Mouse (Mus musculus) midbrain, embryonic 12.5 days (tissue): ENCODE data around the gene Map3k12. TPM values are rescaled to one million over a fixed set of nuclear protein-coding genes. Genes with fewer than 3 reads are reported as not detected.
A peak's percentile ranks its signal among the peaks of the same experiment; 100 is the strongest.

ENCODE experiments used
- ATAC-seq: fragments of 200-750 bp; cut with Nextera tagmentation; 2 replicates; pipeline ENCODE4 v1.8.0; 2017; ENCODE audit warnings: low read depth, moderate TSS enrichment, moderate library complexity; ENCODE audit not compliant: low FRiP score
- H3K27ac ChIP-seq: fragments of 300-500 bp; sonication (generic); replicated peaks from 2 replicates; pipeline ENCODE4 v1.5.1; 2016; ENCODE audit warnings: mild to moderate bottlenecking
- H3K27me3 ChIP-seq: fragments of 300-500 bp; sonication (generic); 2 replicates; pipeline ENCODE4 v1.6.1; 2016; ENCODE audit warnings: mild to moderate bottlenecking
- H3K36me3 ChIP-seq: fragments of 300-500 bp; sonication (generic); 2 replicates; pipeline ENCODE4 v1.6.1; 2016
- H3K4me1 ChIP-seq: fragments of 300-500 bp; sonication (generic); 2 replicates; pipeline ENCODE4 v1.6.1; 2016
- H3K4me2 ChIP-seq: fragments of 300-500 bp; sonication (generic); replicated peaks from 2 replicates; pipeline ENCODE4 v1.6.1; 2016; ENCODE audit warnings: mild to moderate bottlenecking, moderate library complexity
- H3K4me3 ChIP-seq: fragments of 300-500 bp; sonication (generic); 2 replicates; pipeline ENCODE4 v1.5.1; 2016; ENCODE audit warnings: mild to moderate bottlenecking
- H3K9ac ChIP-seq: fragments of 300-500 bp; sonication (generic); replicated peaks from 2 replicates; pipeline ENCODE4 v1.6.1; 2016; ENCODE audit warnings: mild to moderate bottlenecking, moderate library complexity
- H3K9me3 ChIP-seq: fragments of 300-500 bp; sonication (generic); 2 replicates; pipeline ENCODE4 v1.6.1; 2016; ENCODE audit warnings: mild to moderate bottlenecking
- WGBS: fragments of 180-500 bp; shearing (Covaris S2); methylation state at CpG from one replicate; pipeline ENCODE4 v1.1.7; 2016; 5-methylcytosine and 5-hydroxymethylcytosine counted together
- polyA plus RNA-seq: library from polyadenylated mRNA; unstranded; fragments of >200 nt; fragmentation: Nextera tagmentation; extraction: Ambion mirVana; gene quantifications from 2 replicates; pipeline ENCODE4 v1.2.1, GENCODE M21; 2016

The Map3k12 gene
- polyA plus RNA-seq, 1 experiment from 2014 or later, result 46.1 TPM

DNA sequence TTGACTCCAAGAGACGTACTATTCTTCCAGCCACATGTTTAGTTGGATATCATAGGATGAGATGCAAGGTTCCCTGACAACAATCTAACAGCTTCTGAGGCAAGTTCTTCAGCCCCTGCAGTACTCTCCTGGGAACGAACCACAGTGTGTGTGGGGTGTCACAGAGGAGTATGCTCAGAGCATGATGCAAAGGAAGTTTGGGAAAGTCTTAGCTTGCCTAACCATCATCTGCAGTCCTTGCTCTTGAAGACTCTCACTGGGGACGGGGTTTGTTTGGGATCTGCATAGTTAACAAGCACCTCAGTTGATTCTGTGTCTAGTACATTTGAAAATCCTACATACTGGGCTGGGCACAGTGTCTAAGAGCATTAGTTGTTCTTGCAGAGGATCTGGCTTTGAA is 8.5 kb downstream of the Map3k12 start:
- no peak for ATAC-seq
- Histone ChIP-seq H3K27ac (no peak overlapping the region), H3K4me1 (peaks cover 38% of the 10 kb centered on the region), H3K9me3 (no peaks in the 10 kb centered on the region), H3K9ac (no peak overlapping the region), H3K36me3 (peaks cover 29% of the 10 kb centered on the region), H3K27me3 (no peaks in the 10 kb centered on the region), H3K4me3 (no peak overlapping the region), H3K4me2 (no peak overlapping the region)
- WGBS, result 90% methylated on average over 3 of the region's 3 CpGs

DNA sequence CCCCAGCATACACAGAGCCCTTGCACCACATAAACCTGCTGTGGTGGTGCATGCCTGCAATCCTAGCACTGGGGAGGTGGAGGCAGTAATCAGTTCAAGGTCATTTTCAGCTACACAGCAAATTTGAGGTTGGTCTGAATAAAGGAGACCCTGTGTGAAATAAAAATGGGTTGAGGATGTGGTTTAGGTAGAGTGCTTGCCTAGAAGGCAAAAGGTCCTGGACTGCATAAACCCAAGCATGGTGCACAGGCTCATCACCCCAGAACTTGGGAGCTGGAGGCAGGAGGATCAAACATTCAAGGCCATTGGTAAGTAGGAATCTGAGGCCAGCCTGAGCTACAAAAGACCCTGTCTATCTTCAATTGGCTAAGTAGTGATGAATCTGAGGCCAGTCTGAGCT is 9.3 kb downstream of the Map3k12 start:
- Histone ChIP-seq H3K9ac (no peak overlapping the region), H3K4me1 (peaks cover 32% of the 10 kb centered on the region), H3K27me3 (no peaks in the 10 kb centered on the region), H3K4me3 (no peak overlapping the region), H3K4me2 (no peak overlapping the region), H3K9me3 (no peaks in the 10 kb centered on the region), H3K36me3 (peaks cover 36% of the 10 kb centered on the region), H3K27ac (no peak overlapping the region)
- no peak for ATAC-seq

DNA sequence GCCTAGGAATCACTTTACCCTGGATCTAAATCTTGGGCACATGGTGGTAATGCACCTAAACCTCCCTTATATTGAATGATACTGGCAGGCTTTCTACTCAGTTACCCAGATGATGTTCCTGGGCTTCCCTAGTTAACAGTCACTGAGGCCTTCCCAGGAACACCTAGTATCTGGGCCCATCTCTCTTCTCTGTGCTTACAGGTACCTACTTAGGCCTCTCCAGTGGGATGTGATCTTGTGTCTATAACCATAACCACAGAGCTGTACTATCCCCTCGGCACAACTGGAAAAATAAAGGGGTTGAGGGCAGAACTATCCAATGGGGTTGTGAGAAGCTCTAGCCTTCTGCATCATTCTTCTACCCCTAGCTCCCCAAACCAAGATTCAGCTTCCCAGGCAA is 10.0 kb downstream of the Map3k12 start:
- WGBS, result 95% methylated on average over 1 of the region's 1 CpGs
- H3K9ac ChIP-seq, result no peak overlapping the region
- H3K4me1 ChIP-seq, result peaks cover 25% of the 10 kb centered on the region

DNA sequence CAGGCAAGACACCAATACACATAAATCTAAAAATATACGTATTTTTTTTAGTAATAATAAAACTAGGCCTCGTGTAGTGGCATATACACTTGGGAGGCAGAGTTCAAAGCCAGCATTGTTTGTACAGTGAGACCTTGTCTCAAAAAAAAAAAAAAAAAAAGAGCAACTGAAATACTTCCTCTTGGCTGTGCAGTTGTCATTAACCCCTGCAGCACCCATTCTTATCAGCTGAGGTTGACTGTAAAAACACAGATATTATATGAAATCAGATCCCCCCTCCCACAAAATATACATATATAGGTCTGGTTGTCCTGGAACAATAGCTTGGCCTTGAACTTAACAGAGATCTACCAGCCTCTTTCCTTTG is 10.4 kb downstream of the Map3k12 start:
- peaks cover 47% of the 10 kb centered on the region for H3K36me3 ChIP-seq
- WGBS, result 79% methylated on average over 2 of the region's 2 CpGs
- H3K27ac ChIP-seq, result no peak overlapping the region
- H3K9ac ChIP-seq, result no peak overlapping the region
- H3K4me1 ChIP-seq, result peaks cover 21% of the 10 kb centered on the region
- no peak for ATAC-seq
- H3K27me3 ChIP-seq, result no peaks in the 10 kb centered on the region
- no peaks in the 10 kb centered on the region for H3K9me3 ChIP-seq
- no peak overlapping the region for H3K4me3 ChIP-seq
- H3K4me2 ChIP-seq, result no peak overlapping the region

More for the DNA sequence above, 10.0 kb downstream of the Map3k12 start:
- Histone ChIP-seq H3K36me3 (peaks cover 43% of the 10 kb centered on the region), H3K4me3 (no peak overlapping the region), H3K27ac (no peak overlapping the region), H3K9me3 (no peaks in the 10 kb centered on the region), H3K4me2 (no peak overlapping the region), H3K27me3 (no peaks in the 10 kb centered on the region)
- no peak for ATAC-seq

DNA sequence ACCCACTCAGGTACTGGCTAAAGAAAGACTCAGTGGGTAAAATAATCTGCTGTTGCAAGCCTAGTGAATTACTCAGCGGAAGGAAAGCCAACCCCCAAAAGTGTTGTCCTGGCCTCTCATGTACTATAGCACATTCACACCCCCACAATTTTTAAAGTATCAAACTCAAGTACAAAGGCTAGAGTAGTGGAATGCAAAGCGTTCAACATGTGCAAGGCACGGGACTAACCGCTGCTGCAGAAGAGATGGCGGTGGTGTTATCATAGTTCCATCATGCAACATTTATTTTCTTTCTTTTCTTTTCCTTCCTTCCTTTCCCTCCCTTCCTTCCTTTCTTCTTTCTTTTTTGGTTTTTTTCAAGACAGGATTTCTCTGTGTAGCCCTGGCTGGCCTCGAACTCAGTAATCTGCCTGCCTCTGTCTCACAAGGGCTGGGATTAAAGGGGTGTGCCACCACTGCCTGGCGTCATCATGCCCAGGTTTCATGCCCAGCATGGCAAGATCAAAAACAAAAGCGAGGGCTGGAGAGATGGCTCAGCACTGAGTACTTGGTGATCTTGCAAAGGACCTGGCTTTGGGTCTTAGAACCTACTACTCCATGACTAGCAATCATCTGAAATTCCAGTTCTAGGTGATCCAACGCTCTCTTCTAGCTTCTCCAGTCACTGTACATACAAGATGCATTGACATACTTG is 10.9 kb downstream of the Map3k12 start:
- ATAC-seq, result no peak
- no peaks in the 10 kb centered on the region for H3K9me3 ChIP-seq
- H3K4me3 ChIP-seq, result no peak overlapping the region
- H3K27ac ChIP-seq, result no peak overlapping the region
- H3K27me3 ChIP-seq, result no peaks in the 10 kb centered on the region
- peaks cover 53% of the 10 kb centered on the region for H3K36me3 ChIP-seq
- H3K4me2 ChIP-seq, result no peak overlapping the region
- WGBS, result 86% methylated on average over 9 of the region's 9 CpGs
- no peak overlapping the region for H3K9ac ChIP-seq
- H3K4me1 ChIP-seq, result peaks cover 16% of the 10 kb centered on the region

DNA sequence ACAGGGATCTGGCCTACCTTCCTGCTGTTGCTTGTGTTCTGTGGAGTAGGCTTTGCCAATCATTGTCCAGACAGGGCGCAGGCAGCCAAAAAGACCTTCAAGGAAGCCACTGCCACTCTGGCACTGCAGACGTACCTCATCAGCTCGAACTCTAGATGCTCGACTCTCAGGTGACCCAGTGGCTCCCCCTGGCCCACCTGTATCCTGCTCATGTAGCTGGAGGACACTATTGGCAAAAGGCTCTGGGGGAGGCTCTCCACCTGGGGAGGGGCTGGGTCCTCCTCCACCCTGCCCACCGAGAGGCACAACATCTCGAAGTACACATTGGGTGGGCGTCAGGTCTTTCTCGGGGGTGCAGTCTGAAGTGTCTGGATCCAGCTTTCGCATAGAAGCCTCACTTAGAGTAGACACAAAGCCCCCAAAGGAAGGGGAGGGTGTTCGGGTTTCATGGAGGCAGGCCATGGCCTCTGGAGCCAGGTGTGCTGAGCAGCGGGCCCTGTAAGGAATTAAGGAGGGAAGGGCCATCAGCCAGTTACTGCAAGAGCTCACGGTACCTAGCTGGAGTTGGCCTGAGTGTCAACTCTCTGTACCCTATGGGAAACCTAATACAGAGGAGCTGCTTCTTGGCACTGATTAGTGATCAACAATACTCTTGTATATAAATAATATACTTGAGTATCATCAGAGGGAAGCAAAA is 11.6 kb downstream of the Map3k12 start:
- 81% methylated on average over 12 of the region's 12 CpGs for WGBS
- H3K4me1 ChIP-seq, result peaks cover 12% of the 10 kb centered on the region
- no peak overlapping the region for H3K9ac ChIP-seq
- H3K4me2 ChIP-seq, result no peak overlapping the region
- peaks cover 60% of the 10 kb centered on the region for H3K36me3 ChIP-seq
- H3K4me3 ChIP-seq, result no peak overlapping the region
- no peak overlapping the region for H3K27ac ChIP-seq
- no peaks in the 10 kb centered on the region for H3K9me3 ChIP-seq
- no peaks in the 10 kb centered on the region for H3K27me3 ChIP-seq
- no peak for ATAC-seq

DNA sequence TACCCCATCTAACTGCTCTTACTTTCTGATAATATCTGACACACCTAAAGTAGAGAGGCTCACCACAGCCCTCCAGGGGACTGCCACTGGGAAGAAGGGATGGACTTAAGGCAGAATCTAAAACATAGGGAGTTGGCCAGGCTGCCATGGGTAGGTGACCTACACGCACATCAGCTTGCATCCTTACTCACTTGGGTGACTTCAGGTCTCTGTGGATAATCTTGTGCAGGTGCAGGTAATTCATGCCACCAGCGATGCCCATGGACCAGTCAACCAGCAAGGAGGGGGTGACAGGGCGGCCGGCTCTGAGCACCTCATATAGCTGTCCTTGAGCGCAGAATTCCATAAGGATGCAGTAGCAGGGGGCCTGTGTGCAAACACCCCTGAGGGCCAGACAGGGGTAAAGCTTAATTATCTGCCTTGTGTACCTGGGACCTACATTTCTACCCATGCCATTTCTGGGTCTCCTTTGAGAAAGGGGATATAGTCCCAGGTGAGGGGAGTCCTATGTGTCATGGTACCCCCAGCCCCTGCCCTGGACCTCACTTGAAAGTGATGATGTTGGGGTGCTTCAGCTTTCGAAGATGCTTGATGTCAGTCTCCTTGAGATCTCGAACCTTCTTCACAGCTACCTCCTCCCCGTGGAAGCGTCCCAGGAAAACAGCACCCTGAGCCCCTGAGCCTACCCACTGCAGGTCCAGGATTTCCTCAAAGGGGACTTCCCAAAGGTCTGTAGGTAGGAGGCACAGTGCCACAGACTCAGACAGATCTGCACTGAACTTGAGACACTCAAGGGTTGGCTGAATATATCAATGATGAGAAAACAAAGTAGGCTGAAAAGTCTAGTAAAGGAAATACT is 12.7 kb downstream of the Map3k12 start:
- H3K9ac ChIP-seq, result no peak overlapping the region
- 93% methylated on average over 9 of the region's 9 CpGs for WGBS
- H3K36me3 ChIP-seq, result peaks cover 70% of the 10 kb centered on the region
- H3K9me3 ChIP-seq, result no peaks in the 10 kb centered on the region
- peaks cover 1% of the 10 kb centered on the region; the same call in 1 of the 2 replicates for H3K4me1 ChIP-seq
- ATAC-seq, result no peak
- H3K4me3 ChIP-seq, result no peak overlapping the region
- no peak overlapping the region for H3K4me2 ChIP-seq
- H3K27me3 ChIP-seq, result no peaks in the 10 kb centered on the region
- no peak overlapping the region for H3K27ac ChIP-seq

DNA sequence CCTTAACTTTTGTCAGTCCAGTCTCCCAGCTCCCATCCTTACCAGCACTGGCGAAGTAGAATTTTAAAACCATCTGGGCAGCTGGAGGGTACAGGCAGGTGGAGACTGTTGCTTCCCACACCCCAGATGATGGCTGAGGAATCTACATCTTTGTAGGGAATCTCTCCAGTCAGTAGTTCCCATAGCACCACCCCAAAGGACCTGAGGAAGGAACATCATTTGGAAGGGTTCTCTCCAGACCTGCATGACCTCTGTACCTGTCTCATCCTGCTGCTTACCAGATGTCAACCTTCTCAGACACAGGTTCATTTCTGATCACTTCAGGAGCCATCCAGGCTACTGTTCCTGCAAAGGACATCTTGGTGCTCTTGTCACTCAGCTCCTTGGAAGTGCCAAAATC is 13.4 kb downstream of the Map3k12 start, which contains the start of gene Gm10337:
Gm10337 (plus strand) TSS at position 276 of the 400 bp plus-strand sequence.
- H3K4me1 ChIP-seq, result no peaks in the 10 kb centered on the region
- H3K4me2 ChIP-seq, result no peak within 1 kb of the TSS
- H3K27ac ChIP-seq, result no peak within 1 kb of the TSS
- ATAC-seq, result no peak
- no peak within 1 kb of the TSS for H3K4me3 ChIP-seq
- H3K36me3 ChIP-seq, result peaks cover 75% of the 10 kb centered on the region
- H3K9ac ChIP-seq, result no peak within 1 kb of the TSS
- 94% methylated on average over 1 of the region's 1 CpGs for WGBS
- no peaks in the 10 kb centered on the region for H3K9me3 ChIP-seq
- no peaks in the 10 kb centered on the region for H3K27me3 ChIP-seq

DNA sequence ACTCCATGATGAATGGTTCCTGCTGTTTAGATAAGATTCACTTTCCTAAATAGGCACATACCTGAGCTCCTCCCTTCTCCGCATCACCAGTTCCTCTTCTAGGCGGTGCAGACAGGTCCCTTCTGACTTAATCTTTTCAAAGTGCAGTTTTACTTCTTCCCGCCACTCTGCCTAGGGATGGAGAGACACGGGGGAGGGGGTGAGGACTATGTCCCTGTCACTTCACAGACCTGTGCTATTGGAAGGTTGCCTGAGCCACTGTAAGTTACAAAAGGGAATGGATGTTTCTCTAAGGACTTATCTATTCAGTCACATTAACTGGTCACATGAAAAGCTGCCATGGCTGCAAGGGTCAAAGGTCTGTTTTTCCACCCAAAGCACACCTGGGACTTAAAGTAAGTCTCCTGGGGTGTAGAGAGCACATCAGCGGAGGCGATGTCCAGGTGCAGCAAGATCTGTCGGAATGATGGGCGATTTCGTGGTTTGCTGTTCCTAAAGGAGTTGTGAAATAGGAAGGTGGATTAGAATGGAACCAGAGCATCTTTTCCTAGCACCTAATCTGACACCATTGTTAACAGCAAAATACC is 14.5 kb downstream of the Map3k12 start:
- WGBS, result 82% methylated on average over 9 of the region's 9 CpGs
- ATAC-seq, result no peak
- Histone ChIP-seq H3K27ac (no peak overlapping the region), H3K9ac (no peak overlapping the region), H3K9me3 (no peaks in the 10 kb centered on the region), H3K4me2 (no peak overlapping the region), H3K27me3 (no peaks in the 10 kb centered on the region), H3K4me3 (no peak overlapping the region), H3K4me1 (no peaks in the 10 kb centered on the region), H3K36me3 (peaks cover 81% of the 10 kb centered on the region)

DNA sequence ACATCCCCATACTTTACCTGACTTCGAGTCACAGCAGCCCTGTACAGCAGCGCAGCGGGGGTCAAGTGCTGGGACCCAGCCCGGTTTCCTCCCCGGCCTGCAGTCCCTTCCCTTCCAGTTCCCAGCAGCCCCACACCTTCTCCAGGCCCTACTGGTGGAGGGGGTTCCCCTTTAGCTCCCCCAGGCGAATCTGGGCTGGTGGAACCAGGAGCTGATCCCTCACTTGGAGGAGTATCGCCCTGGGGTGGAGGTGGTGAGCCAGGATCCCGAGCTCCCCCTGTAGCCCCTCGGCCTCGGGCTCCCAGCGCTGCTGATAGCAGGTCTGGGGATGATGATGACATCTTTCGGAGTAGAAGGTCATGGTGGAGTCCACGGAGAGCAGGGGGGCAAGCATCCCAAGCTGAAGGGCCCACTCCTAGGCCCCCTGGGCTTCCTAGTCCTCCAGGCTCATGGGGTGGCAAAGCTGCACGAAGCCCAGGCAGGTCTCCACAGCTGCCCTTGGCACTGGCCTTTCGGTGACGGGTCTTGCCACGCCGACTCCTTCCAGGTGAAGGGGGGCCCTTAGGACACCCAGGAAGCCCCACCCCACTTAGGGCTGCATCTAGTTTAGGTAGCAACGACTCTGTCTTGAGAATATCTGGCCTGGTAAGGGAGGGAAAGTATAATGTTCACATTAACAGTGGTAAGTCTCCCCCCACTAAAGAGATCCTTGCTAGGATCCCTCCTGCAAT is 15.6 kb downstream of the Map3k12 start:
- no peak overlapping the region for H3K9ac ChIP-seq
- no peak overlapping the region for H3K27ac ChIP-seq
- no peaks in the 10 kb centered on the region for H3K9me3 ChIP-seq
- peak; percentile 23; the same call in 1 of the 2 replicates for ATAC-seq
- no peaks in the 10 kb centered on the region for H3K27me3 ChIP-seq
- no peak overlapping the region for H3K4me3 ChIP-seq
- H3K4me2 ChIP-seq, result no peak overlapping the region
- H3K36me3 ChIP-seq, result peaks cover 87% of the 10 kb centered on the region
- 92% methylated on average over 19 of the region's 19 CpGs for WGBS
- H3K4me1 ChIP-seq, result no peaks in the 10 kb centered on the region

DNA sequence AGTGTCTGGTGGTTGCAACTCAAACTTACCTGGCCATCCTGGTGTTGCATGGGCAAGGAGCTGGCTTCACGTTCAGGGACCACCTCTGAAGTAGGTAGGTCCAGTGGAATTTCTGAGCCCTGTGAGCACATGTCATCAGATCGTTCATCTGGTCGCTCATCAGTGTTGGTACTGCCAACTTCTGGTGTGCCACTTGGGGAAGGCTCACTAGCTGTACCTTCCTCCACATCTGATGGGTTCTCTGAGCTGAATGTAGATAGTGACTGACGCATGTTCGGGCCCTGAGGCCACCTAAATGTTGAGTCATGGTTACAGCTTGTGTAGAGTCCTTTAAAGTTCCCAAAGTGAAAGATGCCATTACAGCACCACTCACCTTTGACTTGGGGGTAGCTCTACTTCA is 16.4 kb downstream of the Map3k12 start:
- no peaks in the 10 kb centered on the region for H3K4me1 ChIP-seq
- 94% methylated on average over 5 of the region's 5 CpGs for WGBS
- no peak overlapping the region for H3K9ac ChIP-seq
- H3K9me3 ChIP-seq, result no peaks in the 10 kb centered on the region
- H3K4me2 ChIP-seq, result no peak overlapping the region
- H3K4me3 ChIP-seq, result no peak overlapping the region
- no peaks in the 10 kb centered on the region for H3K27me3 ChIP-seq
- peaks cover 92% of the 10 kb centered on the region for H3K36me3 ChIP-seq
- no peak overlapping the region for H3K27ac ChIP-seq
- no peak for ATAC-seq
